Mouse (Mus musculus): ENCODE results near the gene Gm16430. TPM values are rescaled to one million over a fixed set of nuclear protein-coding genes. Genes with fewer than 3 reads are reported as not detected.
"Not testable (repeated sequence)": the region's sequence is repeated elsewhere in the genome, so short reads cannot be mapped to it uniquely, and the experiment has no call there.

Gene Gm16430
- polyA plus RNA-seq (2016; fragmentation: Nextera tagmentation; extraction: Ambion mirVana): not detected in 2 replicates

DNA sequence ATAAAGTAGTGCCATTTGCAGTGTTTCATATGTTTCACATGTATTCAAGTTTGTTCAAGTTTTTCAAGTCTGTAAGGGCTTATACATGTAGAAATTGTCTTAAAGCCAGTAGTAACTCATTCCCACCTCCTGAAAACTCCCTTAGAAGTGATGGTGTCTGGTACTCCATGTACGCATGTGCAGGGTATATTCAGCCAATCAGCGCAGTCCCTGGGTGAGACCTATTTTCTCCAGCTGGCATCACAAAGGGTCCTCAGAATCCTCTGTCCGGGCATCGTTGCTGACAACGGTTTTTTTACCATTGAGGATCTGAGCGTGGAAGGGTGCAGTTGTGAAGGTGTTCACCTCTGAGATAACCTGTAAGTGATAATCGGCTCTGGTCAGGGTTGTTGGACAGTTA lies at the start of gene Gm16430:
Gene Gm16430 (plus strand): TSS at position 301 of the 400 bp plus-strand sequence.
- H3K4me1 ChIP-seq; H3K4me3 ChIP-seq; H3K9me3 ChIP-seq (replicated peaks); H3K36me3 ChIP-seq; H3K27ac ChIP-seq; H3K27me3 ChIP-seq (ENCODE audit: low read depth, poor library complexity, severe bottlenecking); DNase-seq (ENCODE audit: low spot score): not testable (repeated sequence)
- WGBS: no CpG with 5 or more reads among the region's 7 CpGs

Other genes starting within 250 kb of the Gm16430 start
- not detected in 2 replicates for gene Gm16405, start 91.0 kb upstream of the Gm16430 start, polyA plus RNA-seq (2016; fragmentation: Nextera tagmentation; extraction: Ambion mirVana)

All from limb, embryonic 10.5 days (tissue).